Mouse (Mus musculus) bone marrow macrophage, adult 2 months (primary cell): ENCODE results near the gene Ncs1.

Experiments used
- CTCF ChIP-seq: IDR thresholded peaks from 2 replicates; pipeline ENCODE4 v1.5.1; 2012; ENCODE audit warnings: low read depth, mild to moderate bottlenecking, low read length, moderate library complexity
- POLR2A ChIP-seq: IDR thresholded peaks from 2 replicates; pipeline ENCODE4 v1.6.1; 2012; ENCODE audit warnings: mild to moderate bottlenecking, low read depth, low read length, borderline replicate concordance

DNA sequence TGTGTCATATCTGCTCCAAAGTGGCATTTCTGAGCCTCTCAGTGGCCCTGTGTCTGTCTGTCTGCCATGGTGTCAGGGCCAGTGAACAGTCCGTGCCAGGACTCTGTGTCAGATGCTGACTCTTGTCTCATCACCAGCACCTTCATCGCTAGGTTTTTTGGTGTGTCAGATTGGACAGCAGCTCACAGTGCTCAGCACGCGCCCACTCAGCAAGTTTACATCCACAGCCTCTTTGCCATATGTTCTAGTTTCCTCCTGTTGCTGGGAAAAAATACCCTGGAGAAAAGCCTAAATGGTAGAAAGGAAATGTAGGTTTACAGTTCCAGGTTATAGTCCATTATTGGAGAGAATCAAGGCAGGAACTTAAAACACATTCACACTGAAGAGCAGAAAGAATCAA, 47.0 kb upstream of the Ncs1 start:
- TF ChIP-seq CTCF (no peak), POLR2A (no peak)
